Mouse (Mus musculus) CH12.LX (cell line): ENCODE measurements around the gene Afm.

Experiments
- ELF1 ChIP-seq: IDR thresholded peaks from 2 replicates; pipeline ENCODE4 v1.6.1; 2014; ENCODE audit warnings: low read depth, mild to moderate bottlenecking, inconsistent platforms, low read length, improper control_type of control experiment
- EP300 ChIP-seq: IDR thresholded peaks from 2 replicates; pipeline ENCODE4 v1.6.1; 2011; ENCODE audit warnings: low read length, improper control_type of control experiment
- MAFK ChIP-seq: IDR thresholded peaks from 2 replicates; pipeline ENCODE4 v1.6.1; 2011; ENCODE audit warnings: low read length, improper control_type of control experiment; ENCODE audit not compliant: insufficient replicate concordance
- POLR2A ChIP-seq: IDR thresholded peaks from 2 replicates; pipeline ENCODE4 v1.6.1; 2011; ENCODE audit warnings: low read depth, mild to moderate bottlenecking, improper control_type of control experiment, low read length
- USF2 ChIP-seq: conservative IDR thresholded peaks from 2 replicates; pipeline ENCODE4 v1.6.1; 2011; ENCODE audit warnings: low read depth, low read length, improper control_type of control experiment

GRCm38 (mm10) chr5:90477308-90478140 is 41.2 kb upstream of the Afm start:
- no peak for TF ChIP-seq ELF1
- TF ChIP-seq USF2 = no peak
- TF ChIP-seq POLR2A = no peak
- TF ChIP-seq MAFK = no peak
- no peak for TF ChIP-seq EP300
